Mouse (Mus musculus) embryonic fibroblast, embryonic 13.5 days (primary cell): Measurements from ENCODE around the gene Arhgef3.

Experiments used
- CTCF ChIP-seq: IDR thresholded peaks from 2 replicates; pipeline ENCODE4 v1.5.1; 2011; ENCODE audit warnings: mild to moderate bottlenecking, control low read depth, low read length, moderate library complexity, borderline replicate concordance; ENCODE audit not compliant: insufficient read depth
- POLR2A ChIP-seq: IDR thresholded peaks from 2 replicates; pipeline ENCODE4 v1.6.1; 2011; ENCODE audit warnings: low read depth, mild to moderate bottlenecking, control low read depth, low read length, moderate library complexity

DNA sequence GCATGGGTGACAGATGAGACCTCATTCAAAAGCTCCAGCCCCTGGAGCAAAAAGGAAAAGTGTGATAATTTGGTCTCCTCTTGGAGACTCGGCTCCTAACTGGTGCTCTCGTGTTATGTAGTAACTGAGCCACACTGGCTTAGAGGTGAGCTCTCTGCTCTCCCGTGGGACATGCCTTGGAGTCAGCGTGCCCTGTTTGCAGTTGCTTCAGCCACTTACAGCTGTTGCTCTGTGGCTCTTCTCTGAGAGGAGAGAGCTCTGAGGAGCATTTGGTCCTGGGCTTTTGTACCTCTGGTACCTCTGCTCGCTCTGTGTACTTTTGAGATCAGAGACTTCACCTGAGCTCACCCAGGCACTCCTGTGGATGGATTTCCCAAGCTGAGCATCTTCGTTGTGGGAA is 40.4 kb downstream of the Arhgef3 start:
- no peak for TF ChIP-seq CTCF
- no peak for TF ChIP-seq POLR2A
